Mouse (Mus musculus): ENCODE results near the gene Epo.

- TF ChIP-seq HCFC1 (IDR thresholded peaks at IDR 0.05; ENCODE audit: borderline replicate concordance, insufficient read depth, low read length) (peak; percentile 71; the same call in 1 of the 2 replicates), MAFK (IDR thresholded peaks at IDR 0.05; ENCODE audit: insufficient read depth, low read depth, low read length) (no peak), ZNF384 (IDR thresholded peaks at IDR 0.05; ENCODE audit: low read depth, low read length) (no peak), CHD2 (IDR thresholded peaks at IDR 0.05; ENCODE audit: low read depth, low read length) (peak; percentile 93), ZC3H11A (IDR thresholded peaks at IDR 0.05; ENCODE audit: borderline replicate concordance, low read depth, low read length) (0 out of 2 replicates have a peak, but pooled peaks have one; percentile 3)
Measured at GRCm38 (mm10) chr5:137501709-137502666, 31.1 kb downstream of the Epo start, which contains the start of gene Pop7.

All from ES-E14 (cell line).